Mouse (Mus musculus): ENCODE results near the gene Faim2. TPM values are rescaled to one million over a fixed set of nuclear protein-coding genes. Genes with fewer than 3 reads are reported as not detected.
A peak's percentile ranks its signal among the peaks of the same experiment; 100 is the strongest.

Faim2 gene
- total RNA-seq, 2 experiments from 2014 or later: 0.13 to 0.20 TPM

- DNase-seq: peak; percentile 64
Observed at GRCm38 (mm10) chr15:99469067-99469466, 58.9 kb downstream of the Faim2 start.

DNA sequence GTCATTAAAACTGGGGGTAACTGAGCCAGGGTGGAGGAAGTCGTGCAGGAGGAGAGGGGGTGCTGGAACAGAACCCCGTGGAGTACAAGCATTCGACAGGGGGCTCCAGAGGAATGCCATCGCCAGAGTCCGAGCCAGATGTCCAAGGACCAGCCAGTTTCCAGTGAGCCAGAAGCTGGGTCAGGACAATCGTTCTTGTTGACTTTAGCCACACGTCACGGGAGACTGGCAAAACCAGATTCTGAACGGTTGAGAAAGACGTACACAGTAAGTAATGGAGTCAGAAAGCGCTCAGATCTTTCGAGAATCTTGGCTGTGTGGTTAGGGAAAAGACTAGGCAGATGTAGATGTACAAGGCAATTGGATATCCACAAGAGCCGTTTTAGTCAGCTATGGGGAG is 64.8 kb downstream of the Faim2 start:
- no peak for DNase-seq

DNA sequence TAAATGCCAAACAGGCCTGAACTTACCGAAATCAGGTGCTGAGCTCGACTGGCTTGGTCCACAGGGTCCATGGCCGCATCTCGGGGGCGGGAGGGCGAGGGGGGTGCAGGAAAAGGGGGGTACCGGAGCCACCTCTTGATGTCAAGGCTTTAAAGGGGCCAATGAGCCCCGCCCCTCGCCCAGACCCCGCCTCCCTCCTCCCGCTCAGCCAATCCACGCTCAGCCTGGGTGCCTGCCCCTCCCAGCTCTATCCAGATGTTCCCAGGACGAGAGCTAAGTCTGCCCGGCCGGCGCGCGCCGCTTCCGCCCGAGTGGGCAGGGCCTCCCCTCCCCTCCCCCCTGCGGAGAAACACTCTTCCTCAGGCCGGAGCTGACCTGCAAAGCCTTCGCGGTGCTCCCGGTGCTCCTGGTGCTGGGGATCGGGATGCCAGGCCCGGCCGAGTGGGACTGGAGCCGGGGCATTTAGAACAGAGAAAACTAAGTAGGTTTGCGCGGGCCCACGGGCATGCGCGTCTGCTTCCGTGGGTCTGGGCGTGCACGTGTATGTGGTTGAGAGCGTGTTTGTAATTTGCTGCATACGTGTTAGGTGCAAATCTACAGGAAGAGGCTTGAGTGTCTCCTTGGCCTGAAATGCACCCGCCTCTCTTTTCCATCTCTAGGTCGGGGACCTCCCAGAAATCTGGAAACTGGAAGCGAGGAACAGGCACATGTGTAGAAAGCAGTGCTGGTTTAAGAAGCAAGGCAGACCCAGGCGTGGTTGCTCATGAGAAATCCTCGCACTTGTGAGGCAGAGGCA is 70.2 kb downstream of the Faim2 start, which contains the start of gene Nckap5l:
Nckap5l (minus strand) TSS at position 143 of the 796 bp plus-strand sequence.
- peak; percentile 95 for DNase-seq

DNA sequence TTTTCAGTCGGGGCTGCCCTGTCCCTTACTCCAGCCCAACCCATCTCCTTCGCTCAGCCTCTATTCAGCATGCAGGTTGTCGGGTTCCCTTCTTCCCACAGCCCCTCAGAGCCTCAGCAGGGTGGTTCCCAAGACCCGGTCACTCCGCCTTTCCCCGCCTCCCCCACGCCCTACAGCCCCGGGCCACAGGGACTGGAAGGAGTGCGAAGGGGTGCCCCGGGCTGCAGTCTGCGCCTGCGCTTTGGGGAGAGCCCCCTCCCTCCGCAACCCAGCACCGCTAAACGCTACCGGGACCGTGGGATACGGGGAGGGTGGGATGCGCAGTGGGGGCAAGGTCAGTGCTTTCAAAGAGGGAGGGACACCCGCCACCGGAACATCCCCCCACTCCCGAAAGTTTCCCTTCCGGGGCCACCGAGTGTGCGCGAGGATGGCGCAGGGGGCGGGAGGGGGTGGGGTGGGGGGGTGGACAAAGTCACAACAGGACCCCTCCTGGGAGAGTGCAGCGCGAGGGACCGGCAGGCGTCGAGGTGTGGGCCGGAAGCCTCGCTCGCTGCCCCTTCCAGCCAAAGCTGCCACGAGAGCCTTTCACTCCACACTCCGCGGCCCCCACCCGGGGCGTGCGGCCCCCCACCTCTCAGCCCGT is 70.9 kb downstream of the Faim2 start:
- peak; percentile 74 for DNase-seq

- DNase-seq: no peak
Observed at GRCm38 (mm10) chr15:99456338-99456962, 71.5 kb downstream of the Faim2 start.

GRCm38 (mm10) chr15:99455415-99455814 is 72.5 kb downstream of the Faim2 start:
- no peak for DNase-seq

- no peak for DNase-seq
Observed at GRCm38 (mm10) chr15:99454585-99455279, 73.2 kb downstream of the Faim2 start.

- no peak for DNase-seq
Observed at GRCm38 (mm10) chr15:99453153-99453900, 74.6 kb downstream of the Faim2 start.

GRCm38 (mm10) chr15:99449751-99450280 is 78.1 kb downstream of the Faim2 start:
- no peak for DNase-seq

DNA sequence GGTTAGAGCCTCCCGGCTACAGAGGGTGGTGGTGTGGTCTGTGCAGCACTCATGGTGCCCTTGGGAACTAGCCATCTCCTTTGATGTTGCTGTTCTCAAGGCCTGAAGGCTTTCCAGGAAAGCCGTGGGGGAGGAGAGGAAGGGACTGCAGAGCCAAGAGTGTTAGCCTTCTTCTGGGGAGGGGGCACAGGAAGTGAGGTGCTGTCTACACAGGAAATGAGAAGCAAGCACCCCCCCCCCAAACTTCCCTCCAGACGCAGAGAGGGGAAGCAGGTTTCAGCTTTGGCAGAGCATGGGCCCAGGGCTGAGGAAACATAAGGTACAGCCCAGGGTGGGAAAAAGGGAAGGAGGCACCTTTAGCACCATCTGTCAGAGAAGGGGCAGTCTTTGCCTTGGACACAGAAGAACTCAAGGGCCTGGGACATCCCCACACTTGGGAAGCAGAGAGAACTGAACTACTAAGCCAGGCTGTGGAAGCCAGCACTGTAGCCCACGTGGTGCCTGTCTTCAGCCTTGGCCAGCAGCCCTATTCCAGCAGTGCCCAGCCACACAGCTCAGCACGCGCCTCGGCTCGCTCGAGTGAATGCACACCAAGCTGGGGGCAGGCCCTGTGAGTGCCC is 78.7 kb downstream of the Faim2 start:
- DNase-seq: peak; percentile 57

Other genes with a start within 250 kb of the Faim2 start
- 10 to 100 TPM; 20.0 to 20.7 TPM for gene Prpf40b, start 233.1 kb downstream of the Faim2 start, total RNA-seq (2021)
- gene Fam186b, start 232.3 kb downstream of the Faim2 start, total RNA-seq (2021): not detected
- gene Fmnl3, start 157.7 kb downstream of the Faim2 start, total RNA-seq (2021): 1 to 10 TPM; 6.6 to 7.0 TPM
- 100 to 1,000 TPM; 153 to 164 TPM for gene Tmbim6, start 135.3 kb downstream of the Faim2 start, total RNA-seq (2021)
- gene Nckap5l, start 70.4 kb downstream of the Faim2 start, total RNA-seq (2021): 1 to 10 TPM; 3.1 to 4.8 TPM
- gene Bcdin3d, start 53.4 kb downstream of the Faim2 start, total RNA-seq (2021): 1 to 10 TPM; 3.0 to 4.1 TPM
- gene Aqp2, start 50.9 kb upstream of the Faim2 start, total RNA-seq (2021): not detected
- gene Aqp5, start 62.6 kb upstream of the Faim2 start, total RNA-seq (2021): not detected
- gene Aqp6, start 73.2 kb upstream of the Faim2 start, total RNA-seq (2021): not detected
- 1 to 10 TPM; 1.3 to 2.1 TPM for gene Racgap1, start 123.5 kb upstream of the Faim2 start, total RNA-seq (2021)
- under 1 TPM; 0.08 to 0.61 TPM for gene Asic1, start 142.2 kb upstream of the Faim2 start, total RNA-seq (2021)
- gene Smarcd1, start 174.0 kb upstream of the Faim2 start, total RNA-seq (2021): 1 to 10 TPM; 4.6 to 5.9 TPM
- gene Gm17349, start 177.3 kb upstream of the Faim2 start, total RNA-seq (2021): 1 to 10 TPM in 1 of 2 experiments, not detected in 1; 1.6 TPM
- gene Gpd1, start 189.3 kb upstream of the Faim2 start, total RNA-seq (2021): 100 to 1,000 TPM; 415 to 536 TPM
- 100 to 1,000 TPM; 171 to 172 TPM for gene Cox14, start 197.5 kb upstream of the Faim2 start, total RNA-seq (2021)
- 1 to 10 TPM; 4.0 to 6.1 TPM for gene Cers5, start 244.7 kb upstream of the Faim2 start, total RNA-seq (2021)

Data from gastrocnemius, postnatal 25 days (tissue).